Mouse (Mus musculus) C2C12 (cell line): ENCODE data around the gene Fibp.

ENCODE experiments used
- CEBPB ChIP-seq: IDR thresholded peaks from one replicate; pipeline ENCODE4 v1.6.1; 2011; ENCODE audit warnings: low read depth, mild to moderate bottlenecking, control low read depth, moderate library complexity
- CTCF ChIP-seq: IDR thresholded peaks from one replicate; pipeline ENCODE4 v1.5.1; 2011; ENCODE audit not compliant: control insufficient read depth, insufficient read depth, insufficient read length
- MAX ChIP-seq: IDR thresholded peaks from one replicate; pipeline ENCODE4 v1.6.1; 2011; ENCODE audit warnings: mild to moderate bottlenecking, control low read depth
- MYOD1 ChIP-seq: IDR thresholded peaks from one replicate; pipeline ENCODE4 v1.6.1; 2011; ENCODE audit warnings: low read depth; ENCODE audit not compliant: control insufficient read depth, insufficient read length

DNA sequence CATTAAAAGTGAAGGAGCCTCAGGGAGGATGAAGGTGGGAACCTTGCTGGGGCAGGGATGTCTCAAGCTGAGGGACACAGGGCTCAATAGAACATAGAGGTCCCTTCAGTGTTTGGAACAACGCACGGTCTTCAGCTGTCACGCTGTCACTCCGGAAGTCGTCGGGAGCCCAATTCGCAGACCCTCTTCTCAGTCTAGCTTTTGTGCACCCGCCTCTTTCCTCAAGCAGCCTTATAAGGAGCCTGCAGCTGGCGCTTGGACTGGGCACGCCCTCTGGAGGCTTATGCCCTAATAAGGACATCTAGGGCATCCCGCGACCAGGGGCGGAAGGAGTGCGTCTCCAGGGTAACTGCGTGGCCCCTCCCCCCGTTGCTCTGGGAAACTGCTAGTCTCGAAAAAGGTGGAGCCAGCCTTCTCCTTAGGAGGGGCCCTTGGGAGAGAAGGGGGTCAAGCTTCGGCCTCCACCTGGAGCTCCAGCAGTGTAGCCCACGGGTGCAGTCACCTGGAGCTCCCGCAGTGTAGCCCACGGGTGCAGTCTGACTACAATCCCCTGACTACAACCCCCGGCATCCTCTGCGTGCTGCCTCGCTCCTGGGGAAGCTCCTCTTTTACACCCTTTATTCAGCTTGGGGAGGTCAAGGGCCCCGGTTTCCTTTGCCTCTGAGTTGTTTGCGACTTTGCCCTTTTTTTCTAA, 28.6 kb downstream of the Fibp start:
- TF ChIP-seq CTCF = no peak
- TF ChIP-seq CEBPB = no peak
- TF ChIP-seq MYOD1 = peak; percentile 67
- no peak for TF ChIP-seq MAX
